Mouse (Mus musculus): Measurements from ENCODE around the gene Frmd4b.

DNA sequence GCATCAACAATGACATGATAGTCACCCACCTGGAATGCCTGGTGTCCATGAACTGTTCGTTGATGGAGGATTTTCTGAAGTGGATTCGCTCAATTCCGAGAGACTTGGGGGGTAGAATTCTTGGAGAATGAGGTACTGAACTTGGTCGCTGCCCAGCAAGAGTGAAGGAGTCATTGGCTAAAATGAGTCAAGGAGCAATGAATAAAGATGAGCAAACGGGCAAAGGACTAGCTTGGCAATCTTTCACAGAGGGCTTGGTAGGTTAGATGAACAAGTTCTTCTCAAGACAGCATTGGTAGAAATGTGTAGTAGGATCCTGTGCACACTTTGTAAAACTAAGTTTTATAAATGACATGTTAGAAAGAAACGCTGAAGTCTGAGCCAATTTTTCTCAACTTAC is 317.2 kb downstream of the Frmd4b start:
- TF ChIP-seq EP300 (IDR thresholded peaks at IDR 0.05; ENCODE audit: low read depth): no peak
- TF ChIP-seq CTCF (IDR thresholded peaks at IDR 0.05; ENCODE audit: low read depth): no peak

All from liver, embryonic 14.5 days (tissue).